Mouse (Mus musculus) lung, embryonic 14.5 days (tissue): ENCODE measurements around the gene Kansl3. TPM values are rescaled to one million over a fixed set of nuclear protein-coding genes. Genes with fewer than 3 reads are reported as not detected.

Experiments used
- ATAC-seq: fragments of 200-750 bp; cut with Nextera tagmentation; 2 replicates; pipeline ENCODE4 v1.8.0; 2017; ENCODE audit warnings: mild to moderate bottlenecking, moderate TSS enrichment, moderate library complexity; ENCODE audit not compliant: insufficient read depth
- DNase-seq: peaks from one replicate; pipeline ENCODE4 v3.0.0-alpha.2; 2015
- H3K27ac ChIP-seq: fragments of 300-500 bp; sonication (generic); 2 replicates; pipeline ENCODE4 v1.5.1; 2014; ENCODE audit warnings: low read depth, mild to moderate bottlenecking, moderate library complexity
- H3K27me3 ChIP-seq: fragments of 300-500 bp; sonication (generic); 2 replicates; pipeline ENCODE4 v1.6.1; 2014; ENCODE audit warnings: low read length, control low read depth; ENCODE audit not compliant: insufficient read depth
- H3K36me3 ChIP-seq: fragments of 300-500 bp; sonication (generic); 2 replicates; pipeline ENCODE4 v1.6.1; 2014; ENCODE audit warnings: control low read depth; ENCODE audit not compliant: insufficient read depth
- H3K4me1 ChIP-seq: fragments of 300-500 bp; sonication (generic); 2 replicates; pipeline ENCODE4 v1.6.1; 2014; ENCODE audit warnings: antibody characterized with exemption, control low read depth; ENCODE audit not compliant: insufficient read depth
- H3K4me2 ChIP-seq: fragments of 300-500 bp; sonication (generic); 2 replicates; pipeline ENCODE4 v1.6.1; 2014; ENCODE audit warnings: mild to moderate bottlenecking
- H3K4me3 ChIP-seq: fragments of 300-500 bp; sonication (generic); 2 replicates; pipeline ENCODE4 v1.5.1; 2014; ENCODE audit warnings: low read depth, low read length
- H3K9ac ChIP-seq: fragments of 300-500 bp; sonication (generic); 2 replicates; pipeline ENCODE4 v1.6.1; 2014
- H3K9me3 ChIP-seq: fragments of 300-500 bp; sonication (generic); 2 replicates; pipeline ENCODE4 v1.6.1; 2016; ENCODE audit warnings: low read depth, low read length, control low read depth
- CTCF ChIP-seq: IDR thresholded peaks from 2 replicates; pipeline ENCODE4 v1.5.1; 2016; ENCODE audit warnings: antibody characterized with exemption, low read depth
- WGBS: fragments of 180-500 bp; shearing (Covaris S2); extraction: QIAGEN DNeasy Blood & Tissue Kit; methylation state at CpG from one replicate; pipeline ENCODE4 v1.1.7; 2014; 5-methylcytosine and 5-hydroxymethylcytosine counted together
- polyA plus RNA-seq: library from polyadenylated mRNA; unstranded; fragments of >200 nt; fragmentation: Nextera tagmentation; extraction: Ambion mirVana; gene quantifications from 2 replicates; pipeline ENCODE4 v1.2.1, GENCODE M21; 2014

Kansl3 gene
- polyA plus RNA-seq, 1 experiment from 2014 or later, result 46.3 TPM

DNA sequence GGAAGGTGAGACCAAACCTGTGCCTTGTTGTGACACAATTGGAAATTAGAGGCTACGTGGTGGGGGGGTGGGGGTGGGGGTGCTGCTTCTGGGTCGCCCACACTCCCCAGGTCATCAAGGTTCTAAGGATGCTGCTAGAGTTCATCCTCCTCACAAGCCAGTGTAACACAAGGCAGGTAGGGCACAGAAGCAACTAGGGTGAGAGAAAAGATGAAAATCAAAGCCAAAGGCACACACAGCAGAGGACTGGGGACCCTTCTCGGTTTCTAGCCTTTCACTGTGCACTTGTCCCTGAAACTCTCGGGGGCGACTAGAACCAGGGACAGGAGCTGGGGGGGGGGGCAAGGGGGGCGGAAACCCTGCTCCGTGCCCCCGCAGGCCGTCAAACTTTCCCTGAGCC, 66.0 kb downstream of the Kansl3 start:
- Histone ChIP-seq H3K27ac (peak overlapping the region; percentile 50; the same call in 1 of the 2 replicates), H3K9me3 (no peaks in the 10 kb centered on the region), H3K36me3 (no peaks in the 10 kb centered on the region), H3K4me2 (peak overlapping the region; percentile 68), H3K4me3 (peak overlapping the region; percentile 29), H3K4me1 (no peaks in the 10 kb centered on the region), H3K9ac (0 out of 2 replicates have a peak overlapping the region, but pooled peaks have one; percentile 23), H3K27me3 (peaks cover 19% of the 10 kb centered on the region)
- DNase-seq (no peak), ATAC-seq (no peak; the same call in 1 of the 2 replicates)
- no peak for TF ChIP-seq CTCF
- 12% methylated on average over 9 of the region's 9 CpGs for WGBS

GRCm38 (mm10) chr1:36302273-36302672, 66.7 kb downstream of the Kansl3 start:
- Histone ChIP-seq H3K4me1 (no peaks in the 10 kb centered on the region), H3K27me3 (peaks cover 19% of the 10 kb centered on the region), H3K27ac (no peak overlapping the region), H3K4me2 (no peak overlapping the region), H3K4me3 (no peak overlapping the region), H3K9ac (no peak overlapping the region), H3K9me3 (no peaks in the 10 kb centered on the region), H3K36me3 (no peaks in the 10 kb centered on the region)
- no peak for TF ChIP-seq CTCF
- ATAC-seq (no peak), DNase-seq (peak; percentile 8)
- WGBS, result 69% methylated on average over 8 of the region's 8 CpGs

GRCm38 (mm10) chr1:36300486-36300885, 68.5 kb downstream of the Kansl3 start:
- Histone ChIP-seq H3K4me3 (no peak overlapping the region), H3K9ac (no peak overlapping the region), H3K4me2 (no peak overlapping the region), H3K27ac (no peak overlapping the region), H3K36me3 (no peaks in the 10 kb centered on the region), H3K9me3 (no peaks in the 10 kb centered on the region), H3K4me1 (no peaks in the 10 kb centered on the region), H3K27me3 (peaks cover 19% of the 10 kb centered on the region)
- TF ChIP-seq CTCF, result no peak
- ATAC-seq, result no peak
- 84% methylated on average over 6 of the region's 6 CpGs for WGBS
- DNase-seq, result no peak

- Histone ChIP-seq H3K9me3 (no peaks in the 10 kb centered on the region), H3K4me1 (no peaks in the 10 kb centered on the region), H3K4me2 (no peak overlapping the region), H3K4me3 (no peak overlapping the region), H3K36me3 (no peaks in the 10 kb centered on the region), H3K27me3 (peaks cover 19% of the 10 kb centered on the region), H3K27ac (no peak overlapping the region), H3K9ac (no peak overlapping the region)
- no peak for ATAC-seq
- no peak for TF ChIP-seq CTCF
- no peak for DNase-seq
- WGBS, result 45% methylated on average over 2 of the region's 2 CpGs
Measured at GRCm38 (mm10) chr1:36299676-36300075, 69.3 kb downstream of the Kansl3 start.

- WGBS, result 24% methylated on average over 13 of the region's 13 CpGs
- H3K4me3 ChIP-seq, result no peak overlapping the region
- no peak overlapping the region for H3K9ac ChIP-seq
- no peaks in the 10 kb centered on the region for H3K9me3 ChIP-seq
- H3K4me1 ChIP-seq, result no peaks in the 10 kb centered on the region
- no peaks in the 10 kb centered on the region for H3K36me3 ChIP-seq
- H3K27me3 ChIP-seq, result peaks cover 19% of the 10 kb centered on the region
- DNase-seq (no peak), ATAC-seq (no peak)
- no peak overlapping the region for H3K27ac ChIP-seq
- TF ChIP-seq CTCF, result no peak
- no peak overlapping the region for H3K4me2 ChIP-seq
Measured at GRCm38 (mm10) chr1:36299126-36299525, 69.9 kb downstream of the Kansl3 start.

DNA sequence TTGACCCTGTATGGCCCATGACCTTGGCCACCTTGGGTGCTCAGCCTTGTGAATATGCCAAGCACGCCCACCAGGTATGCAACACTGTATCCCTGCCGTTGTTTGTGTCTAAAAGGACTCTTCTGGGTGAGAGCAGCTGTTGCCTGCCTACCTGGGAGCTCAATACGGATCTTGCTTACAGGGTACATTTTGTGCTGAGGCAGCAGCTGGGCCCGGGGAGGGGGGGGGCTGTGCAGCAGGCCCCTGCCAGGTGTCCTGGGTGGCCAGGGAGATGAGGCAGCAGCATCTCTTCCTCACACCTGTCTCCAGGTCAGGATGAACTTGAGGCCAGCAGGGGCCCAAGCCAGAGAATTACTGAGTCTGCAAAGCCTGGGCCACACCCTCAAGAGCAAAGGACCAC, 70.9 kb downstream of the Kansl3 start:
- Histone ChIP-seq H3K36me3 (no peaks in the 10 kb centered on the region), H3K27me3 (peaks cover 19% of the 10 kb centered on the region), H3K4me1 (no peaks in the 10 kb centered on the region), H3K4me2 (no peak overlapping the region), H3K27ac (no peak overlapping the region), H3K9me3 (no peaks in the 10 kb centered on the region), H3K4me3 (no peak overlapping the region), H3K9ac (no peak overlapping the region)
- DNase-seq (no peak), ATAC-seq (no peak)
- no peak for TF ChIP-seq CTCF
- WGBS, result 80% methylated on average over 4 of the region's 4 CpGs

- Histone ChIP-seq H3K27ac (no peak overlapping the region), H3K27me3 (peaks cover 19% of the 10 kb centered on the region), H3K4me2 (no peak overlapping the region), H3K36me3 (no peaks in the 10 kb centered on the region), H3K9ac (no peak overlapping the region), H3K4me1 (no peaks in the 10 kb centered on the region), H3K9me3 (no peaks in the 10 kb centered on the region), H3K4me3 (no peak overlapping the region)
- no peak for DNase-seq
- 61% methylated on average over 9 of the region's 9 CpGs for WGBS
- no peak for TF ChIP-seq CTCF
- ATAC-seq, result no peak
Measured at GRCm38 (mm10) chr1:36296466-36297149, 72.4 kb downstream of the Kansl3 start.
